Mouse (Mus musculus) heart, embryonic 12.5 days (tissue): ENCODE measurements around the gene Fabp7. TPM values are rescaled to one million over a fixed set of nuclear protein-coding genes. Genes with fewer than 3 reads are reported as not detected.
A peak's percentile ranks its signal among the peaks of the same experiment; 100 is the strongest.

ENCODE experiments used
- ATAC-seq: fragments of 200-750 bp; cut with Nextera tagmentation; 2 replicates; pipeline ENCODE4 v1.8.0; 2017; ENCODE audit warnings: moderate TSS enrichment, moderate library complexity; ENCODE audit not compliant: insufficient number of reproducible peaks, low FRiP score
- H3K27ac ChIP-seq: fragments of 300-500 bp; sonication (generic); 2 replicates; pipeline ENCODE4 v1.5.1; 2016; ENCODE audit warnings: mild to moderate bottlenecking, moderate library complexity; ENCODE audit not compliant: poor library complexity, severe bottlenecking
- H3K27me3 ChIP-seq: fragments of 300-500 bp; sonication (generic); replicated peaks from 2 replicates; pipeline ENCODE4 v1.6.1; 2016; ENCODE audit warnings: mild to moderate bottlenecking, moderate library complexity
- H3K36me3 ChIP-seq: fragments of 300-500 bp; sonication (generic); 2 replicates; pipeline ENCODE4 v1.6.1; 2016; ENCODE audit warnings: mild to moderate bottlenecking, moderate library complexity
- H3K4me1 ChIP-seq: fragments of 300-500 bp; sonication (generic); replicated peaks from 2 replicates; pipeline ENCODE4 v1.6.1; 2016; ENCODE audit warnings: mild to moderate bottlenecking
- H3K4me2 ChIP-seq: fragments of 300-500 bp; sonication (generic); 2 replicates; pipeline ENCODE4 v1.6.1; 2016; ENCODE audit warnings: mild to moderate bottlenecking, moderate library complexity
- H3K4me3 ChIP-seq: fragments of 300-500 bp; sonication (generic); 2 replicates; pipeline ENCODE4 v1.5.1; 2016; ENCODE audit warnings: mild to moderate bottlenecking
- H3K9ac ChIP-seq: fragments of 300-500 bp; sonication (generic); 2 replicates; pipeline ENCODE4 v1.6.1; 2016; ENCODE audit warnings: mild to moderate bottlenecking, moderate library complexity
- H3K9me3 ChIP-seq: fragments of 300-500 bp; sonication (generic); replicated peaks from 2 replicates; pipeline ENCODE4 v1.6.1; 2016; ENCODE audit warnings: mild to moderate bottlenecking, moderate library complexity
- WGBS: fragments of 180-500 bp; shearing (Covaris S2); methylation state at CpG from one replicate; pipeline ENCODE4 v1.1.7; 2016; 5-methylcytosine and 5-hydroxymethylcytosine counted together
- polyA plus RNA-seq: library from polyadenylated mRNA; unstranded; fragments of >200 nt; fragmentation: Nextera tagmentation; extraction: Ambion mirVana; gene quantifications from 2 replicates; pipeline ENCODE4 v1.2.1, GENCODE M21; 2016

Gene Fabp7
- polyA plus RNA-seq, 1 experiment from 2014 or later: 3.9 TPM

GRCm38 (mm10) chr10:57763044-57763443 lies 21.6 kb upstream of the Fabp7 start:
- WGBS: 15% methylated on average over 1 of the region's 1 CpGs
- H3K9ac ChIP-seq: no peak overlapping the region
- no peak overlapping the region for H3K4me2 ChIP-seq
- no peaks in the 10 kb centered on the region for H3K27me3 ChIP-seq
- no peak overlapping the region for H3K27ac ChIP-seq
- ATAC-seq: no peak
- H3K36me3 ChIP-seq: no peaks in the 10 kb centered on the region
- no peaks in the 10 kb centered on the region for H3K4me1 ChIP-seq
- no peak overlapping the region for H3K4me3 ChIP-seq
- no peaks in the 10 kb centered on the region for H3K9me3 ChIP-seq

GRCm38 (mm10) chr10:57783289-57784130 lies 1.2 kb upstream of the Fabp7 start:
- no peak for ATAC-seq
- H3K36me3 ChIP-seq: no peaks in the 10 kb centered on the region
- no peaks in the 10 kb centered on the region for H3K27me3 ChIP-seq
- no peak overlapping the region for H3K4me3 ChIP-seq
- H3K9ac ChIP-seq: no peak overlapping the region
- no peaks in the 10 kb centered on the region for H3K9me3 ChIP-seq
- no peak overlapping the region for H3K27ac ChIP-seq
- 55% methylated on average over 12 of the region's 13 CpGs for WGBS
- no peaks in the 10 kb centered on the region for H3K4me1 ChIP-seq
- H3K4me2 ChIP-seq: no peak overlapping the region

- Histone ChIP-seq H3K4me2 (peak overlapping the region; percentile 45), H3K4me3 (no peak overlapping the region)
- ATAC-seq: peak; percentile 53; the same call in 1 of the 2 replicates
Observed at GRCm38 (mm10) chr10:57784131-57784875, 378 bp upstream of the Fabp7 start.

GRCm38 (mm10) chr10:57785552-57785951 lies 871 bp downstream of the Fabp7 start:
- H3K9ac ChIP-seq: no peak overlapping the region
- H3K4me3 ChIP-seq: no peak overlapping the region
- whole genome bisulfite sequencing: 64% methylated on average over 2 of the region's 2 CpGs
- no peaks in the 10 kb centered on the region for H3K27me3 ChIP-seq
- no peak for ATAC-seq
- H3K27ac ChIP-seq: no peak overlapping the region
- H3K36me3 ChIP-seq: no peaks in the 10 kb centered on the region
- H3K9me3 ChIP-seq: no peaks in the 10 kb centered on the region
- H3K4me2 ChIP-seq: no peak overlapping the region
- no peaks in the 10 kb centered on the region for H3K4me1 ChIP-seq

More at GRCm38 (mm10) chr10:57784131-57784875, 378 bp upstream of the Fabp7 start:
- 24% methylated on average over 7 of the region's 7 CpGs for WGBS
- Histone ChIP-seq H3K9me3 (no peaks in the 10 kb centered on the region), H3K4me1 (no peaks in the 10 kb centered on the region), H3K27ac (no peak overlapping the region), H3K27me3 (no peaks in the 10 kb centered on the region), H3K9ac (no peak overlapping the region), H3K36me3 (no peaks in the 10 kb centered on the region)

- 90% methylated on average over 1 of the region's 1 CpGs for WGBS
- H3K4me3 ChIP-seq: no peak overlapping the region
- H3K27me3 ChIP-seq: no peaks in the 10 kb centered on the region
- no peaks in the 10 kb centered on the region for H3K9me3 ChIP-seq
- H3K36me3 ChIP-seq: no peaks in the 10 kb centered on the region
- H3K27ac ChIP-seq: no peak overlapping the region
- peaks cover 10% of the 10 kb centered on the region for H3K4me1 ChIP-seq
- ATAC-seq: no peak
- H3K9ac ChIP-seq: no peak overlapping the region
- H3K4me2 ChIP-seq: no peak overlapping the region
Observed at GRCm38 (mm10) chr10:57792957-57793356, 8.3 kb downstream of the Fabp7 start.

GRCm38 (mm10) chr10:57794018-57794417 lies 9.3 kb downstream of the Fabp7 start, which contains the start of gene Smpdl3a:
TSS of gene Smpdl3a (plus strand) at chr10:57794335.
- Histone ChIP-seq H3K4me1 (peaks cover 10% of the 10 kb centered on the region), H3K27ac (peak within 1 kb of the TSS; percentile 57; the same call in 1 of the 2 replicates), H3K27me3 (no peaks in the 10 kb centered on the region), H3K9ac (peak within 1 kb of the TSS; percentile 87), H3K4me3 (peak within 1 kb of the TSS; percentile 86), H3K4me2 (peak within 1 kb of the TSS; percentile 81), H3K9me3 (no peaks in the 10 kb centered on the region), H3K36me3 (no peaks in the 10 kb centered on the region)
- no peak for ATAC-seq
- WGBS: 71% methylated on average over 7 of the region's 7 CpGs

GRCm38 (mm10) chr10:57794491-57795461 lies 10.1 kb downstream of the Fabp7 start:
- Histone ChIP-seq H3K9me3 (no peaks in the 10 kb centered on the region), H3K4me1 (peaks cover 10% of the 10 kb centered on the region), H3K4me3 (peak overlapping the region; percentile 86), H3K27me3 (no peaks in the 10 kb centered on the region), H3K9ac (peak overlapping the region; percentile 87), H3K27ac (peak overlapping the region; percentile 57; the same call in 1 of the 2 replicates), H3K36me3 (no peaks in the 10 kb centered on the region), H3K4me2 (peak overlapping the region; percentile 81)
- peak; percentile 81 for ATAC-seq
- WGBS: 1% methylated on average over 44 of the region's 44 CpGs

- WGBS: 32% methylated on average over 4 of the region's 4 CpGs
- Histone ChIP-seq H3K4me1 (peaks cover 10% of the 10 kb centered on the region), H3K27me3 (no peaks in the 10 kb centered on the region), H3K9ac (peak overlapping the region; percentile 87), H3K9me3 (no peaks in the 10 kb centered on the region), H3K4me2 (peak overlapping the region; percentile 81), H3K36me3 (no peaks in the 10 kb centered on the region), H3K4me3 (peak overlapping the region; percentile 86), H3K27ac (no peak overlapping the region)
- no peak for ATAC-seq
Observed at GRCm38 (mm10) chr10:57795542-57795941, 10.9 kb downstream of the Fabp7 start.

- H3K9ac ChIP-seq: no peak overlapping the region
- peak overlapping the region; percentile 81 for H3K4me2 ChIP-seq
- H3K27ac ChIP-seq: no peak overlapping the region
- no peaks in the 10 kb centered on the region for H3K9me3 ChIP-seq
- H3K36me3 ChIP-seq: no peaks in the 10 kb centered on the region
- ATAC-seq: no peak
- WGBS: 57% methylated on average over 4 of the region's 4 CpGs
- peaks cover 10% of the 10 kb centered on the region for H3K4me1 ChIP-seq
- no peaks in the 10 kb centered on the region for H3K27me3 ChIP-seq
- H3K4me3 ChIP-seq: peak overlapping the region; percentile 86
Observed at GRCm38 (mm10) chr10:57796057-57796456, 11.4 kb downstream of the Fabp7 start.

- no peak for ATAC-seq
- Histone ChIP-seq H3K9ac (no peak overlapping the region), H3K9me3 (no peaks in the 10 kb centered on the region), H3K27me3 (no peaks in the 10 kb centered on the region), H3K36me3 (no peaks in the 10 kb centered on the region), H3K4me3 (no peak overlapping the region), H3K27ac (no peak overlapping the region), H3K4me1 (peaks cover 10% of the 10 kb centered on the region), H3K4me2 (no peak overlapping the region)
- 82% methylated on average over 1 of the region's 1 CpGs for WGBS
Observed at GRCm38 (mm10) chr10:57799486-57799885, 14.8 kb downstream of the Fabp7 start.
